ENCODE assay signal across 8 mouse cellular contexts in the genomic region with DNA sequence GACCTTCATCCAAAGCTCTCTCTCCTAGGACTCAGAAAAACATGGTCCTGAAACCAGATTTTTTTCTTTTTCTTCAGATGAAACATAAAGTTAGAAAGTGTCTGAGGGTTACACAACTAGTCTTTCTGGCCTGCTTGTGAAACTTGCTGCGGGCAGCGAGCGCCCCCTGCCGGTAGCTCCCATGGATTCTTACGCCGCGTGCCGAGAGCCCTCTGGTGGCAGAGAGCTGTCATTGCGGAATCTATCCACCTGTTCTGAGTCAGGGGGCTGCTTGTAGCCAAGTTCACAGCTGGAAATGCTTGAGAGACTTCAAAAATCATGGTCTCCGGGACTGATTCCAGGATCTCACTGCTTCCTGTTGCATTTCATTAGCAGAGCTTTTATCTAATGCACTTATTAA.
DNase-seq lines count a peak whose midpoint lies in the region; ATAC-seq and TF ChIP-seq lines count a peak whose summit lies in the region.

No protein-coding gene starts in this region.

- H3K4me1 ChIP-seq in forebrain, postnatal 0 days (ENCODE audit: insufficient read depth): no peaks in the 10 kb centered on the region
- no peaks in the 10 kb centered on the region for H3K4me1 ChIP-seq in hindbrain, embryonic 15.5 days (replicated peaks)

- H3K9me3 ChIP-seq in forebrain, postnatal 0 days (ENCODE audit: low read length): no peaks in the 10 kb centered on the region
- H3K9me3 ChIP-seq in hindbrain, embryonic 15.5 days: no peaks in the 10 kb centered on the region

- 0% methylated on average over 10 of the region's 10 CpGs for WGBS in forebrain, postnatal 0 days
- WGBS in hindbrain, embryonic 15.5 days: 1% methylated on average over 10 of the region's 10 CpGs

- DNase-seq in cerebellum, adult 11 months: peak; percentile 87
- peak; percentile 45 for DNase-seq in c-Kit-positive CD71-positive TER-119-negative erythroid progenitor cells, embryonic 14.5 days (ENCODE audit: low read depth)
- DNase-seq in forebrain, postnatal 0 days: peak; percentile 94
- peak; percentile 69 for DNase-seq in left cerebral cortex, adult 11 months (ENCODE audit: low spot score)
- DNase-seq in mesoderm, embryonic 11.5 days (ENCODE audit: low read depth, low spot score): peak; percentile 91
- peak; percentile 75 to 90 for DNase-seq in spleen, postnatal 4 days (ENCODE audit: low spot score in 2 of 2)

- H3K27ac ChIP-seq in forebrain, postnatal 0 days (ENCODE audit: low read depth, low read length): no peak overlapping the region
- no peak overlapping the region for H3K27ac ChIP-seq in hindbrain, embryonic 15.5 days (replicated peaks)

- no peaks in the 10 kb centered on the region for H3K27me3 ChIP-seq in forebrain, postnatal 0 days (ENCODE audit: insufficient read depth, low read length)
- no peaks in the 10 kb centered on the region for H3K27me3 ChIP-seq in hindbrain, embryonic 15.5 days

- ATAC-seq in cerebellum, adult (ENCODE audit: insufficient number of reproducible peaks, low FRiP score, low TSS enrichment): no peak; the same call in 1 of the 2 replicates
- peak; percentile 62; the same call in 1 of the 2 replicates for ATAC-seq in forebrain, postnatal 0 days
- ATAC-seq in hindbrain, embryonic 15.5 days (ENCODE audit: low FRiP score, low read depth): peak; percentile 49; the same call in 1 of the 2 replicates

- H3K4me3 ChIP-seq in forebrain, postnatal 0 days (ENCODE audit: low read depth, low read length): no peak overlapping the region
- no peak overlapping the region for H3K4me3 ChIP-seq in hindbrain, embryonic 15.5 days

- H3K9ac ChIP-seq in forebrain, postnatal 0 days: no peak overlapping the region
- H3K9ac ChIP-seq in hindbrain, embryonic 15.5 days: no peak overlapping the region

- H3K4me2 ChIP-seq in forebrain, postnatal 0 days (ENCODE audit: low read depth): no peak overlapping the region
- H3K4me2 ChIP-seq in hindbrain, embryonic 15.5 days: no peak overlapping the region

- peak; percentile 100 for TF ChIP-seq CTCF in forebrain, postnatal 0 days (IDR thresholded peaks at IDR 0.05; ENCODE audit: low read depth)

- H3K36me3 ChIP-seq in forebrain, postnatal 0 days (ENCODE audit: insufficient read depth): no peaks in the 10 kb centered on the region
- no peaks in the 10 kb centered on the region for H3K36me3 ChIP-seq in hindbrain, embryonic 15.5 days
